Mouse (Mus musculus) spleen, adult 2 months (tissue): ENCODE data around the gene Gm49368. TPM values are rescaled to one million over a fixed set of nuclear protein-coding genes. Genes with fewer than 3 reads are reported as not detected.

Experiments
- DNase-seq, 2 experiments: peaks; one replicate each; pipeline versions ENCODE4 v3.0.0 to v3.0.0-alpha.2; 2012 to 2021; ENCODE audit warnings: low spot score in 2 of 2, low read depth in 1 of 2
- H3K27ac ChIP-seq: fragments of 200-500 bp; 2 replicates; pipeline ENCODE4 v1.5.1; 2012; ENCODE audit warnings: low read length, inconsistent platforms; ENCODE audit not compliant: insufficient read depth
- H3K27me3 ChIP-seq: fragments of 200-500 bp; 2 replicates; pipeline ENCODE4 v1.6.1; 2012; ENCODE audit warnings: mild to moderate bottlenecking, moderate library complexity, low read length, inconsistent platforms; ENCODE audit not compliant: control insufficient read depth, insufficient read depth
- H3K36me3 ChIP-seq: fragments of 200-500 bp; 2 replicates; pipeline ENCODE4 v1.6.1; 2012; ENCODE audit warnings: mild to moderate bottlenecking, low read length, inconsistent platforms; ENCODE audit not compliant: control insufficient read depth, insufficient read depth
- H3K4me1 ChIP-seq: fragments of 200-500 bp; 2 replicates; pipeline ENCODE4 v1.6.1; 2011; ENCODE audit warnings: inconsistent platforms; ENCODE audit not compliant: control insufficient read depth, insufficient read depth, insufficient read length
- H3K4me3 ChIP-seq: fragments of 200-500 bp; 2 replicates; pipeline ENCODE4 v1.5.1; 2011; ENCODE audit warnings: mild to moderate bottlenecking, inconsistent platforms; ENCODE audit not compliant: insufficient read depth, insufficient read length; ENCODE audit errors: extremely low read depth
- CTCF ChIP-seq: fragments of 200-500 bp; IDR thresholded peaks from 2 replicates; pipeline ENCODE4 v1.5.1; 2011; ENCODE audit warnings: mild to moderate bottlenecking, inconsistent platforms; ENCODE audit not compliant: insufficient read depth, insufficient read length, insufficient replicate concordance; ENCODE audit errors: extremely low read depth
- POLR2A ChIP-seq: fragments of 200-500 bp; IDR thresholded peaks from 2 replicates; pipeline ENCODE4 v1.6.1; 2011; ENCODE audit warnings: low read depth, low read length, inconsistent platforms
- WGBS: fragments of 180-500 bp; shearing (Covaris S2); methylation state at CpG from one replicate; pipeline ENCODE4 v1.1.7; 2018; 5-methylcytosine and 5-hydroxymethylcytosine counted together
- polyA plus RNA-seq: library from polyadenylated mRNA; depleted of rRNA; stranded (reverse); fragments of >200 nt; gene quantifications from 2 replicates; pipeline ENCODE4 v1.2.3, GENCODE M21; 2012

Gene Gm49368
- polyA plus RNA-seq, 1 experiment: 0.61 TPM

DNA sequence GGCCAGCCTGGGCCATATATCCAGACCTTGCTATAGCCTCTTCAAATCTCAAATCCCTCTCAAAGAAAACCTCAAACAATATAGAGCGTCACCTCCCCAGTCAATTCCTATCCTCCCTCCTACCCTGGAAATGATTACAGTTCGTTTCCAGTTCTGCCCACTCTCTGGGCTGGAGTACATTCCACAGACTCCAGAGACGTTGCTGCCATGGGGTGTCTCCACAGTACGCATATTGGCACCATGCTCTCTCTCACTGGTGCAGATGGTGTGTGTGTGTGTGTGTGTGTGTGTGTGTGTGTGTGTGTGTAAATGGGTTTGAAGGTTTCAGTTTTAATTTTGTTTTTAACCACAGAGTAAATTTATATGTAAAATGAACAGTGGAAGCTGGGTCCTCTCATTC, 42.8 kb downstream of the Gm49368 start:
- Histone ChIP-seq H3K4me1 (peaks cover 3% of the 10 kb centered on the region; the same call in 1 of the 2 replicates), H3K27me3 (no peaks in the 10 kb centered on the region), H3K27ac (no peak overlapping the region), H3K36me3 (no peaks in the 10 kb centered on the region), H3K4me3 (no peak overlapping the region)
- TF ChIP-seq CTCF: 0 out of 2 replicates have a peak, but pooled peaks have one; percentile 29
- TF ChIP-seq POLR2A: no peak
- DNase-seq: peak in 1 of 2 experiments; percentile 24
- WGBS: 45% methylated on average over 4 of the region's 4 CpGs

DNA sequence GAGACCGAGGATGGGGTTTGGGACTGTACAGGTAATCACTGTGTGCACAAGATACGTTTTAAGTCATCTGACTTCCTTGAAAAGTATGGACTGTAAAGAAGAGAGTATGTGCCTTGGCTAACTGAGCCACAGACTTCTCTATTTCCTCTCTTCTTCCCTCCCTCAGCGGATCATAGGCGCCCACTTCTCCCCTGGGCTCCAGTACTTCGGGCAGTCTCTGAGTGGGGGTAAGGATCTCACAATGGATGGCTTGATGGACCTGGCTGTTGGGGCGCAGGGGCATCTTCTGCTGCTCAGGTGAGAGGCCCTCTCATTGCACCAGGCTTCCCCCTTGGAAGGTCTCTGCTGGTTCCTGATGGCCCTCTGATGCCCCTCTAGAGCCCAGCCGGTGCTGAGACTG, 45.0 kb downstream of the Gm49368 start:
- Histone ChIP-seq H3K27ac (no peak overlapping the region), H3K36me3 (no peaks in the 10 kb centered on the region), H3K4me3 (no peak overlapping the region), H3K27me3 (no peaks in the 10 kb centered on the region), H3K4me1 (peaks cover 3% of the 10 kb centered on the region; the same call in 1 of the 2 replicates)
- WGBS: 80% methylated on average over 7 of the region's 7 CpGs
- no peak for TF ChIP-seq CTCF
- no peak for DNase-seq

- H3K27me3 ChIP-seq: no peaks in the 10 kb centered on the region
- 46% methylated on average over 2 of the region's 2 CpGs for WGBS
Observed at GRCm38 (mm10) chr7:128110314-128110713, 47.8 kb downstream of the Gm49368 start.

GRCm38 (mm10) chr7:128112131-128112530, 49.6 kb downstream of the Gm49368 start:
- Histone ChIP-seq H3K4me3 (no peak overlapping the region), H3K27ac (no peak overlapping the region), H3K4me1 (peaks cover 5% of the 10 kb centered on the region), H3K36me3 (no peaks in the 10 kb centered on the region), H3K27me3 (no peaks in the 10 kb centered on the region)
- no peak for DNase-seq
- TF ChIP-seq POLR2A: no peak
- no peak for TF ChIP-seq CTCF
- WGBS: 94% methylated on average over 11 of the region's 11 CpGs

More at GRCm38 (mm10) chr7:128110314-128110713, 47.8 kb downstream of the Gm49368 start:
- DNase-seq: no peak
- Histone ChIP-seq H3K36me3 (no peaks in the 10 kb centered on the region), H3K4me3 (no peak overlapping the region), H3K27ac (no peak overlapping the region), H3K4me1 (peaks cover 9% of the 10 kb centered on the region)
- no peak for TF ChIP-seq POLR2A
- TF ChIP-seq CTCF: no peak

DNA sequence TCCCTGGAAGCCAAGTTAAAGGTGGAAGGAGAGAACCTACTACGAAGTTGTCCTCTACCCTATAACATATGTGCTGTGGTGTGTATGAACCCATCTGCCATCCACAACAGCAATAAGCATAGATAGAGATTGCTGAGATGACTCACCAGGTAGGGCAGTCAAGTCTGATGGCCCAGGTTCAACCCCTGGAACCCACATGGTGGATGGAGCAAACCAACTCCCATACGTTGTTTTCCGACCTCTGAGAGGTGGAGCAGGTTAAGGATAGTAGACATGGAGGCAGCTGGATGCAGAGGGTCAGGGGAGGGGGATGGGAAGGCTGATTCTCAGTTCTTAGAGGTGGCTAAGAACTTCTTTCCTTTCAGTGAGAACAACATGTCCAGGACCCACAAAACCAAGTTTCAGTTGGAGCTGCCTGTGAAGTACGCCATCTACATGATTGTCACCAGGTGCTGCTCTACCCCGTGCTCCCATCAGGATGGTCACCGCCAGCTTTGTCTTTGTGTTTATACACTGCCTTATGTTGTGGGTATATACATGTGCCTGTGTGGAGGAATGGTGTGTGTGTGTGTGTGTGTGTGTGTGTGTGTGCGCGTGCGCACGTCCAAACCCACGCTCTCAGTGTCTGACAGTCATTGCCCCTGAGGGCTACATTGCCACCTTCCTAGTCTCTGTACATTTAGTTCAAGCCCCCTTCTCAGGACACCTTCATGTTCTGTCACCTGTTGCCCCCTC, 52.1 kb downstream of the Gm49368 start:
- no peaks in the 10 kb centered on the region for H3K36me3 ChIP-seq
- H3K27me3 ChIP-seq: no peaks in the 10 kb centered on the region
- WGBS: 91% methylated on average over 11 of the region's 11 CpGs
- H3K4me3 ChIP-seq: no peak overlapping the region
- no peak for DNase-seq
- H3K4me1 ChIP-seq: peaks cover 7% of the 10 kb centered on the region
- TF ChIP-seq CTCF: no peak
- TF ChIP-seq POLR2A: no peak
- no peak overlapping the region for H3K27ac ChIP-seq

- WGBS: 52% methylated on average over 5 of the region's 5 CpGs
- Histone ChIP-seq H3K4me1 (peaks cover 7% of the 10 kb centered on the region), H3K4me3 (no peak overlapping the region), H3K27ac (no peak overlapping the region), H3K36me3 (no peaks in the 10 kb centered on the region), H3K27me3 (no peaks in the 10 kb centered on the region)
- peak in 1 of 2 experiments; percentile 19 for DNase-seq
- no peak for TF ChIP-seq POLR2A
- TF ChIP-seq CTCF: no peak
Observed at GRCm38 (mm10) chr7:128115211-128115958, 52.9 kb downstream of the Gm49368 start.
